25 mouse cellular contexts compared by ENCODE assay signal in genomic region chr4:46973322-46973721, GRCm38 (mm10). TPM values are rescaled to one million over a fixed set of nuclear protein-coding genes. Genes with fewer than 3 reads are reported as not detected.
"Had no signal": no experiment of that assay in that cellular context is flagged by ENCODE, and none has a peak within 500 bp of the region (broad histone marks: within the 10 kb centered on the region; RNA-seq: fewer than 3 reads in every experiment).

No protein-coding gene starts in this region.

- H3K9me3 ChIP-seq: heart, embryonic 13.5 days; heart, embryonic 15.5 days; hindbrain, embryonic 13.5 days; hindbrain, embryonic 15.5 days; limb, embryonic 10.5 days; limb, embryonic 12.5 days; liver, embryonic 13.5 days; liver, embryonic 15.5 days had no signal

- ATAC-seq: forebrain, postnatal 0 days; hindbrain, postnatal 0 days had no signal

- H3K4me2 ChIP-seq: heart, embryonic 11.5 days; heart, embryonic 13.5 days; heart, embryonic 15.5 days; hindbrain, embryonic 13.5 days; hindbrain, embryonic 15.5 days; limb, embryonic 12.5 days; liver, embryonic 11.5 days; liver, embryonic 13.5 days; liver, embryonic 15.5 days had no signal

- H3K27me3 ChIP-seq: heart, embryonic 15.5 days; hindbrain, embryonic 13.5 days; hindbrain, embryonic 15.5 days; limb, embryonic 12.5 days; liver, embryonic 13.5 days; liver, embryonic 15.5 days had no signal

- H3K27ac ChIP-seq: heart, adult 2 months; heart, embryonic 13.5 days; heart, embryonic 15.5 days; hindbrain, embryonic 13.5 days; hindbrain, embryonic 15.5 days; hindbrain, postnatal 0 days; left cerebral cortex, adult 2 months; limb, embryonic 10.5 days; limb, embryonic 12.5 days; liver, embryonic 13.5 days; liver, embryonic 15.5 days had no signal

- DNase-seq: forebrain, postnatal 0 days; gastrocnemius, postnatal 14 days; gastrocnemius, postnatal 36 days; heart, adult 11 months; heart, adult 2 months; heart, postnatal 14 days; heart, postnatal 36 days; kidney, adult 18-20 months; kidney, adult 8-10 months; kidney, postnatal 10 days; kidney, postnatal 36 days; layer of hippocampus, adult 9-11 months; liver; liver, embryonic 13.5 days had no signal

- H3K9ac ChIP-seq: forebrain, postnatal 0 days; heart, embryonic 13.5 days; heart, embryonic 15.5 days; hindbrain, embryonic 13.5 days; hindbrain, embryonic 15.5 days; limb, embryonic 12.5 days; liver, embryonic 13.5 days; liver, embryonic 15.5 days had no signal

- H3K4me1 ChIP-seq: heart, embryonic 13.5 days; heart, embryonic 15.5 days; limb, embryonic 10.5 days; limb, embryonic 12.5 days; liver, embryonic 13.5 days; liver, embryonic 15.5 days had no signal

- H3K4me3 ChIP-seq: heart, adult 2 months; heart, embryonic 13.5 days; heart, embryonic 15.5 days; hindbrain, embryonic 13.5 days; hindbrain, embryonic 15.5 days; left cerebral cortex, adult 2 months; limb, embryonic 10.5 days; limb, embryonic 12.5 days; liver, embryonic 13.5 days; liver, embryonic 15.5 days had no signal

- H3K36me3 ChIP-seq: heart, embryonic 13.5 days; heart, embryonic 15.5 days; hindbrain, embryonic 13.5 days; hindbrain, embryonic 15.5 days; limb, embryonic 10.5 days; limb, embryonic 12.5 days; liver, embryonic 13.5 days; liver, embryonic 15.5 days had no signal

RNA-seq across cellular contexts. Expression of gene Gabbr2, which starts 18.4 kb away (rescaled TPM):
- total RNA-seq: heart, postnatal 36 days had no signal
